ENCODE assay signal across 8 mouse cellular contexts in genomic region chr5:118515280-118515721, GRCm38 (mm10). TPM values are rescaled to one million over a fixed set of nuclear protein-coding genes. Genes with fewer than 3 reads are reported as not detected.
DNase-seq lines count a peak whose midpoint lies in the region; ATAC-seq lines count a peak whose summit lies in the region.

No protein-coding gene starts in this region.

- DNase-seq in cerebellum, postnatal 25 days: peak; percentile 11 to 14
- DNase-seq in cerebellum, adult 9-10 months: no peak
- peak; percentile 95 for DNase-seq in 3T3-L1 (ENCODE audit: low read depth, low spot score)
- DNase-seq in frontal cortex, adult 2 months (ENCODE audit: extremely low spot score in 1 of 2, low spot score in 1 of 2): peak; percentile 63 to 87
- DNase-seq in layer of hippocampus, adult 11-12 months (ENCODE audit: low spot score): peak; percentile 76
- no peak for DNase-seq in B cell, adult 2 months
- DNase-seq in thymus, adult 18-20 months: no peak

- 0 out of 2 replicates have a peak, but pooled peaks have one; percentile 10 for ATAC-seq in megakaryocyte progenitor cell, adult 5-6 weeks (replicated peaks; ENCODE audit: poor library complexity)

RNA-seq across cellular contexts. Expression of gene Med13l, which starts 45.2 kb away (rescaled TPM):
- polyA plus RNA-seq in frontal cortex, adult 2 months (2012; rRNA removed): 29.3 and 30.9 TPM in 2 replicates
- total RNA-seq in megakaryocyte progenitor cell, adult 5-6 weeks (2015): 27.3 and 32.4 TPM in 2 replicates
- total RNA-seq in megakaryocyte progenitor cell, adult 5-6 weeks (2017): 24.0 and 26.3 TPM in 2 replicates

Comparison
In these comparisons a context has a peak if more than half of its experiments do, and no peak if none do; other contexts are left out.
1. DNase-seq: peak in cerebellum, postnatal 25 days (2 of 2), 3T3-L1 (single experiment), frontal cortex, adult 2 months (2 of 2) and layer of hippocampus, adult 11-12 months (single experiment); none in cerebellum, adult 9-10 months (single experiment), B cell, adult 2 months (0 of 2) and thymus, adult 18-20 months (0 of 2).